Mouse (Mus musculus) kidney, postnatal 36 days (tissue): ENCODE results near the gene Antxr2.

Source experiments
- DNase-seq, 2 experiments: peaks; one replicate each; pipeline ENCODE4 v3.0.0; 2021 to 2022; ENCODE audit warnings: mixed read lengths in 2 of 2

Gene Antxr2

DNA sequence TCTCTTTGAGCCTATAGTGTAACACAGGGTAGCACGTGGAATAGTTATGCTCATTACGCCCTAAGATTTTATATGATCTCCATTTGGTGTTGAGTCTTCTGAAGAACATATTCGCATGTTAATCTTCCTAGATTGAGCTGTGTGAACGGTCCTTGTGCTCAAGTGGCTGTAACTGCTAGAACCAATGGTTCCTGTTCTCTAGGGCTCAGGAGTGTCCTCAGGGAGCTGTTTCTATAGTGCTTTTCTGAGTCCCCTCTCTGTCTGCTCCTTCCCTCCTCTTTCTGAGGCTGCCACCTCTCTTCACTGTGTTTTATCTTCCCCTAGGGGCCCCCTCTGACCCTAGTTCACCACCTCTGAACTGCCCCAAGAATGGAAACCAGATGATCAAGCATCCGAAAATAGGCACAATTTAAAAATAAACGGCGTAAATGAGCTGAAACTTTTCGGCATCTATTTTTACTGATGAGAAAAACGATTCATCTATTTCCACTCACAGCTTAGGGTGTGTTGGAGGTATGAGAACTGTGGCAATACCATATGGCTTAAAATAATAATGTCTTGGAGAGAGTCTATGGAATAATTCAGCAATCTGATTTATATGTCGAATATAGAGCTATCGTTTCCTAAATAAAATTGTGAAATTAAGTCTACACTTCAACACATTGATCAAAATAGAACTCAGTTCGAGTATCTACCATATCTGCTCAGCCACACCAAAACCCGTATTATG, 124.1 kb downstream of the Antxr2 start:
- DNase-seq = no peak

DNA sequence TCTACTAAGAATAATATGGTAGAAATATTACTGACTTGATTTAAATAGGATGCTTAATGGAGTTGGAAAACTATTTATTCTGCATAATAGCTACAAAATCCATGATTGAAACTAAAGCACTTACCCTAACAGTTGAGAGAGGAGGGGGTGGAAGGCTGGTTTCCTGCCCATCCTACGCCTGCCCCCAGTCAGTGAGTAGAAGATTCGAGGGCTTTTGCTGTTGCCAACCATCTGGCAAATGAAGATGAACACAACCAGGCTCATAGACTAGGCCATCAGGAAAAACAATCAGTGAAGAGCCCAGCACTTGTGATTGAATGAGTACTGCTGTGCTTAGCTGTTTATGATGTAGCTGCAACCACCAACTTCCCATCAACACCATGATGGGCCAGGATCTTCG, 125.0 kb downstream of the Antxr2 start:
- DNase-seq = no peak

DNA sequence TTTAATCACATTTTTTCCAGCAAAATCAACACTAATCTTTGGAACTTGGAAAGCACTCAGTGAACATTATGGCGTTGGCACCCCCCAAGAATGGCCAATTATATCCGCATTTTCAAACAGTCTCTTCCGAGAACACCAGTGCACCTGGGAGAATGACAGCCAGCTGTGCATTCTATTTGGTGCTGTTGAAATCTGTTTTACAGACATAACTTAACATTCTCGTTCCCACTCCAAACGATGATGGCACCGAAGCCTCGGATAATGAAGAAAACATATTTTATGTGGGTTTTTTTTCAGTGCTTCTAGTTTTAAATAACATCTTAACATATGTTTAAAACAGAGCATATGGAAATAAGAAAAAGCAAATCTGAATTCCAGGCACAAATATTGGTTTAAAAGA, 129.7 kb downstream of the Antxr2 start:
- DNase-seq = no peak

DNA sequence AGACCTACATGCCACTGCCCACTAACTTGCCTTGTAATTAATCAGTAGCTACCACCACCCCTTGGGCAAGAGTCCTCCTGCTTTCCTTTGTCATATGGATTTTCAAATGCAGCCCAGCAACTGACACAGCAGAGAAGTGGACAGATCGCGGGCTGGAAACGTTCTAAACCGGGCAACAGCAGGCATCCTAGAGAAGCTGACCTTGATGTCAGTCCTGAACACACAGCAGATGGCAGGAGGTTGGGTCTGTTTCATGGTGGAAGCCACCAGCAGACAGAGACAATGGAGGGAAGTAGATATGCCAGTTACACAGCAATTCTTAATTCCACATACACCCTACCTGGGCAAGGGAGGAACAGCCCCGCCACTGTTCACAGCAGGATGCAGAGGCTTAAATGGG, 131.5 kb downstream of the Antxr2 start:
- DNase-seq = no peak

DNA sequence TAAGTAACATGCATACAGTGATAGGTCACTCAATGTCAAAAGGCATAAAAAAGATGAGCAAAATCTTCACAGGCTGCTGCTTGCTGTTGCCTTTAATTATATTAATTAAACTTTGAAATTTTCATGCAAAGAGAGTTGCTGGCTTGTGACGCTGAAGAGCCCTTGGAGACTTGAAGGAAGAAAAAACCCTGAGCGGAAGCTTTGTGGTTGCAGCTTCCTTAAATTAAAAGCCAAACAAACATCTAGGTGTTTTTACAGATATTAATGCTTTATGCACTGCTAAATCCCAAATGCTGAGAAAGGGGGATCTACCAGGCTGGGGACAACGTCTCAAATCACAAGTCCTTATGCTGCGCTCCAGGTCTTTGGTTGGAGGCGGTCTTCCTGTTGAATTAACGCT, 145.4 kb downstream of the Antxr2 start:
- no peak for DNase-seq

DNA sequence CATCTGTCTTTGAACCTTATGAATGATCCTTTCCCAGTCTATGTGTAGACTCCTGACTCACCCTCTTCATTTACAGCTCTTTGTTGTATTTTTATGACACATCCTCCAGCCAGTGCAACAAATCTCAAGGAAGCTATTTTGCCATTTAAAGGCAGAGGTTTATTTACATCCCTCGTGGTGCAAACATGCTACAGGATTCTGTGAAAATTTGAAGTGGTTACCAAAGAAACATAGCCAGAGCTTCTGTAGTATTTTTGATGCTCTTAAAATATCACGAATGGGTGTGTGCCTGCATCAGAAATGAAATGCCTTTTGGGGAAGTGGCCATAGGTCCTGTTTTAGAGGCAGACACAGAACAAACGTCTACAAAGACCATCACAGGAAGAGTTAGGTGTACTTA, 146.7 kb downstream of the Antxr2 start:
- DNase-seq = no peak

DNA sequence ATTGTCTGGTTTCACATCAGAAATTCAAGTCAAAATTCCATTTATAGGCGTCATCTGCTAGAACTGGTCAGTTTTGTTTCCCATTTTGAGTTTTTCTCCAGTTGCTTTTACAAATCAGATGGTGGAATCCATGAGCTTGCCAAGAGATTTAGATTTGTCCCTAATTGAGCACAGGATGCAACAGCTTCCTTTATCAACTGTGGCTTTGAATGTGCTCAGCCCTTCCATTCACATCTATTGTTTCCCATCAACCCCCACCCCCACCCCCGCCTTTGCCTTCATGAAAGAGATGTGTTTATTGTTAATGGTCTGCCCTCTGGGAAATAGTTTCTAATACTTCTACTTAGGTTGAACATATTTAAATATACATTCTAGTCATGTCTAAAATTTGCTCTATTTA, 149.4 kb downstream of the Antxr2 start:
- no peak for DNase-seq

DNA sequence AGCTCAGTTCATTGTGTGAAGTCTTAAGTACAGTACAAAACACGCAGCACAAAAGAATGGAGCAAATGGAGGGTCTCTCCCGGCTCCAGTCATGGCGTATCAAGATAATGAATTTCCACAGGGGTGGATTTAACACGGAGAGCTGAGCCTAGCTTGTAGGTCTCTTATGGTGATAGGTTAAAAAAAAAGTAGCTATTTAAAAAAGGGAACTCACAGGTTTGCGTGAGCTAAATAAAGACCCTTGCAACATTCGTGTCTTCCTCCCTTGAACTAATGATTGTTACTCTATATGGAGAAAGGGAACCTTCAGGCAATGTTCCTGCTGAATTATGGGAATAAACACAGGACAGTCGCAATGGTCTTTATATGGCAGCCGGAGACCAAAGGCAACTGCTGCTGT, 150.7 kb downstream of the Antxr2 start:
- DNase-seq = no peak

DNA sequence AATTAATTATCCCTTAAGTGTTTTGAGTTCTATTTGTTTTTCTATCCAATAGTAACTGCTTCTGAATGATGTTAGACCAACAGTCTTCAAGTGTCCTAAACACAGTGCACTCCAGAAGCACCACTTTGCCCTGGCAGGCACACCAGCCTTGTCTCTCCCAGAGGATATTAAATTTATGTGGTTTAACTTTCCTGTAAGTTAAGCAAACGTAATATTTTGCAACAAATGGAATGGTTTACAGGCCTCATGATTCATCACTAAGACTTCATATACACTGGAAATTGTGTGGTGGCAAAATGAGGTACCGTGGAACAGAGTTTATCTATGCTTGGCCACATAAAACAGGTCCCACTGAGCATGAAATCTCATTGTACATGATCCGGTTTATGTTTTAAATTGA, 152.0 kb downstream of the Antxr2 start:
- DNase-seq = no peak

DNA sequence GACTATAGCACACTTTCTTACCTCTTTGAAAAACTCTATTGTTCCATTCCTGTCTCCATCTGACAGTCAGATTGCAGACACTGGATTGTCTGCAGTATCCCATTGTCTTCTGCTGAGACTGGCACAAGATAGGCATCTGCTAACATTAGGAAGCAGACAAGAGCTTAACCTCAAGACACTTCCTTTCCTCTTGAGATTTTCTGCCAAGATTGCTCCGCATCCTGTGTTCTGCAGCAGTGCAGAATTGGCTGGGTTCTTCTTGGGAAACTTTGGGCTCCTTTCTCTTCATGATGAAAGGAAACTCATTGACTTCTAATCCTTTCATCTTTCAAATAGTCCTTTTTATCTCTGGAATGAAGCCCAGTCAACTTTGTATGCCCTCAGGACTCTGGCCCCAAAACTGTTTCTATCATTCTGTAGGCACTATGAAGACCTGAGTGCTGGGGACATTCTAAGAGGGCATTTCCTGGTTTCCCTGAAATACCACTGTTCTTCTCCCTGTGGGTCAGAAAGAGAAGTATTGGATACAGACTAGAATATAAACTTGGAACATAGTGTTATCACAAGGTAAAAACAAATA, 152.5 kb downstream of the Antxr2 start:
- DNase-seq = no peak

DNA sequence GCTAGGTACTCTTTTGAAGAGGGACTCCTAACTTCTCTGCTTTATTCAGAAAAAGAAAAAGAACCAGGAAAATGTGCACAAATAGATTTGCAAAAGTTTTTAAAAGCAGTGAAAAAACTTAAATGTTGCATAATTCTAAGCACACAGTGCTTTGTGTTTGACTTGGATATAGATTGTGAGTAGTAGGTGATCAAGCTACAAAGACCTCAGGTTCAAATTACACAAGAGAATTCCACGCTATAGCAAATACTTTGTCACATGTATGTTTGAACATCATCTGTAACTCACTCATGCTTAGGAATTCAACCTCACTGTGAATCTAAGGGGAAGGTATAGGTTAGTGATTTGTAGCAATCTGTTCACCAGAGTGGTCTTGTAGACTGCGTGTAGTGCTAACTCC, 153.9 kb downstream of the Antxr2 start:
- no peak for DNase-seq

DNA sequence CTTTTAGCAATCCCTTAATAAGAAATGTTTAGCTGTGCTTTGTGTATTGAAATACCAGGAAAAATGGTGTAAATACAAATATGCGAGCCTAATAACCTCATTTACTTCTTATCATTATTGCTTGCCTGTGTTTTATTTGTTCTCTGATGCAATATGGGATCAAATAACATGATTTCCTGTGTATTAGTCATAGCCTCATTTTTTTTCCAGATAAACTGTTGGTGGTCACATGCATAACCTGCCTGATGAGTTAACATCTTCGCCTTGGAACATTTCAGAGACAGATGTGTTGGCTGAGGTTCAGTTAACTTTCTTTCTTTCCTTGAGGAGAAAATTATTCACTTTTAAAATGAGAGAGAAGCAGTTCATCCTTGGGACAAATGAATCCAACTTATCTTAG, 162.9 kb downstream of the Antxr2 start:
- DNase-seq = no peak

DNA sequence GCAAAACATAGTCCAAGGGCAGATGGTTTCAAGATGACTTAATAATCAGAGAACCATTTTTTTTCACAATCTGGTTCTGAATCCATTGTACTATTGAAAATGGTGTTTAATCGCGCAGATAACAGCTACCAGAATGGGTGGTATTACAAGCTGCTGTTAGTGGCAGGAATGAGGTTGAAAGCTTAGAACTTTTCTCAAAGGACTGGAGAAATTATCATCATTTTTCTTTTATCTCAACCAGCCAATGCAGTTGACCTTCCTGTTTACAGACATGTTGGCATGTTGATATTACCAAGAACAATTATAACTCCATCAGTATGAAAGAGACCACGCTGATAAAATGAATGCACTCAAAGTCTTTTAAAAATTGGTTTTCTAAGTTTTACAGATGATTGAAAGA, 163.9 kb downstream of the Antxr2 start:
- no peak for DNase-seq

DNA sequence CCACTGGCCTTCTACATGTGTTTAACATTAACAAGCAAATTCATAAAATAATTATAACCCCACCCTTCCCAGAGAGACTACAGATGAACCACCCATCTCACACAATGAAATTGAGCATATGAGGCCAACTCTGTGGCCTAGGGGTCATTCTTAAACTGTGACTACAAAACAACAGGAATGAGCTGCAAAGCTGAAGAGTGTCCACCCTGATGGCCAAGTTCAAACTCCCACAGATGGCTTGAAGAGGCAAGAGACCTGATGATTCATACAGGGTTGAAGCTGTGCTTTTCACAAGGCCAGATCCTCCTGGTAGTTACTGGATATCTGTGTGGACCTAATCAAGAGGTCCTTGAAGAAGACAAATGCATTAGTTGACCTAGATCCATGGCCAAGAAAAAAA, 173.7 kb downstream of the Antxr2 start:
- DNase-seq = no peak

DNA sequence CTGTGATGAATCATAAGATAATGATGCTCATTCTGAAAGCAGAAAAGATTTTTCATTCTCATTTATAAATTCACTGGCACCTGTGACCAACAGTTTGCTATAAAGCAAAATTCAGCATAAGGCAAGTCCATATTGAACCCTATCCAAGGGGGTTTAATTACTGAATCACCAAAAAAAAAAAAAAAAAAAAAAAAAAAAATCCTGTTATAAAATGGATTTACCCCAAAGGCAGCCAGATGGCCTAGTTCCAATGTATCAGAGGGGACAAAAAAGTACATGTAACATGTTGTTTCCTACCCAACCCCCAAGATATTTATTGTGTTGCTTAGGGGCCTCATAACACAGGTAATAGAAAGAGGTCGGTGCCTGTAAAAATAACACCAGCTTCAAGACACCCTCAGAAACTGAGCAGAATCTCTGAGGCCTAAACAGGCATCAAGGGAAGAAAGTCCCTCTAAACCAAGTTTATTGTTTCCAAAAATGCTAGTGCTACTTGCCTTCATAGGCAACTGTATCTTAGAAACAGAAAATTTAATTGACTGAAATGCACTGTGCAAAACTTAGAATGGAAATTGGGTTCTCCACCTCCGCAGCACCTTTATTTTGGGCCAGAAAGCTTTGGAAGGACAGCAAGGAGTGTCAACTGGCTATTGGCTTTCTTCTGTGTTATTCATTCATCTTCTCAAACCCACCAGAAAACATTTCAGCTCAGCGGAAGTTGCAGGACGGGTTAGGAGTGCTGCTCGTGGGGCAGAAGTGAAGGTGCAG, 178.7 kb downstream of the Antxr2 start:
- no peak for DNase-seq

DNA sequence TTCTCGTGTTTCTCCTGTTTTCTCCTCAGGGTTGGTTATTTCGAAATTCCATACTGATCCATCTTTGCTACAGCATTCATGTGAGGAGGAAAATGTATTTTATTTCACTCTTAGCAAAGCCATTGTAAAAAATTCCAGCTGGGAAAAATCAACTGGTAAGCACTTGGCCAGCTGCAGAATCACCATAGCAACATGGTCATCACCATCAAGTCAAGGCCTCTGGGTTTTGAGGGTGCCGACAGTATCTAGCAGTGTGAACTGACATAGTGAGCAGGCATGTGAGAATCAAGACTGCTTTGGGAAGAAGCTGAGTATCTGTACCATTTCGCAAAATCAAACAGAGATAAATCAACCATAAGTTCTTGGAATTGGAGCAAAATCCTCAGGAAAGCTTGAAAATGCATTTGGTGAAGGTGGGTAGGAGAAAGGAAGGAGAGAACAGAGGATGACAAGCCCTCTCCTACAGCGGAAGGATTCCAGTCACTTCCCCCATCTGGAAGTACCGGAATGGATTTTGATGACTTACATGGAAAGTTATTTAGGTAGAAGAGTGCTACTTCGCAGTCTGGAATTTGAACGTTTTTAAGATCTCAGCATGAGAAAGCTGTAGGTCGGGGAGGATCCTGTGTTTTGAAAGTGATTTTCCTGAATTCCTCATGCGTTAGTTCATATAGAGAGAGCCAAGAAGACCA, 183.5 kb downstream of the Antxr2 start:
- DNase-seq = no peak

DNA sequence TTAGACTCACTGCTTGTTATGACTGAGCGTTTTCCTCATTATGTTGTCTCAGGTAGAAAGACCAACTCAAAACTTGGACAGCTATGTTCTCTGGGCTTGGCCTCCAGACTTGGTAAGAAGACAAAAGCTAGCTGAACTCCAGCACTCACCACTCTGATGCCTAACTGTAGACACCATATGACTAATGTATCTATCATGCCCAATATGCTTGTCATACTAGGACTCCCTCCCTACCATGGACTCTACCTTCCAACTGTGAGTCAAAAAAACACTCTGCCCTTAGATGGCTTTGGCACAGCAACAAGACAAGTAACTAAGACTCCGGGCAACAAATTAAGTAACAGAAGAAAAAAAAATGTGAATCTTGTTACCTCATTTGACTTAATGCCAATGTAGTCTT, 184.3 kb downstream of the Antxr2 start:
- DNase-seq = no peak

DNA sequence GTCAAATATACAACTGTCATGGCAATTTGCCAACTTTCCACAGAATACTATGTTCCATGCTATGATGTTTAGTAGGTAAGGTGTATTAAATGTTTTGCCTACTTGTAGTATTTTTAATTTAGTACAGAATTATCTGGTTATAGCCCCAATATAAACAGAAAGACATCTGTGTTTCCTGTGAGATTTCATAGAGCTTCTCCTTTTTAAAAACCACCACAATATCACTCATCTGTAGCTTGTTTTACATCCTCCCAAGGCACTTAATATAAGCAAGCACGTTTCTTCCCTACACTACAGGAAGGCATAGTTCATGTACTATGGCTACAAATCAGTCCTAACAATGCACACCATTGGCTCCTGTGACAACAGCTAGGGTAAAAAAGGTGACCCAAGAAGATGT, 188.8 kb downstream of the Antxr2 start:
- no peak for DNase-seq

DNA sequence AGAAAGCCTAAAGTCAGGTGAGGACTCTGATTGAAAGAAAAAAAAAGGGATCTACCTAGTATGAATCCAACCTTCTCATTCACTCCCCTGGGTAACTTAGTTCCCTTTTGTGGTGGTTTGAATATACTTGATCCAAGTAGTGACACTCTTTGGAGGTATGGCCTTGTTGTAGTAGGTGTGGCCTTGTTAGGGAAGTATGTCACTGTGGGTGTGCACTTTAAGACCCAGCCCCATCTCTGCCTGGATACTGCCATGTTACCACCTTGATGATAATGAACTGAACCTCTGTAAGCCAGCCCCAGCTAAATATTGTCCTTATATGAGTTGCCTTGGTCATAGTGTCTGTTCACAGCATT, 190.9 kb downstream of the Antxr2 start:
- DNase-seq = no peak

DNA sequence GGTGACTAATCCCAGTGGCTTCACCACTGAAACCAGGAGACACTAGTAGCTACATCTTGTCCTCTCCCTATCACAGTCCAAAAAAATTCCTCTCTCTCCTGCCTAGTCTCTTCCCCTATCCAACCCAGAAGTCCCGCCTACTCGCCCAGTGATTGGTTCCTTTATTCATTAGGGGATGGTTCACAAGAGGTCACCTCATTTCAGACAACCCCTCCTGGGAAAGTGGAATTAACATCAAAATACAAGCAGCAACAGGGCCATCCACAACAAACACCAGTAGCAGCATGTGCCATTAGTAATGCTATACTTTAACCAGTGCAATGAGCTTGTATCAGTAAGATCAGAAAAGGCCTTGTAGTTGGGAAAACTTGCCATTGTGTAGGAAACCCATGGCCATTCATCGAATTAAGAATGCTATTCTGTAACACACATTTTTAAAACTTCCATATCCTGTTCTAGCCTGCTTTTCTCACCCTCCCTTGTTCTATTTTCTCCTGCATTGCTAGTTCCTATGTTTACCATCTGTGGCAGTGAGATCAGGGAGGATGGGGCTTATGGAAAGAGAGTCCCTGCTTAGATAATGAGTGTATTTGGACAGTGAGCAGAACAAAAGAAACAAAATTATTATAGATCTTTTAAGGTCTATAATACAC, 191.4 kb downstream of the Antxr2 start:
- no peak for DNase-seq

DNA sequence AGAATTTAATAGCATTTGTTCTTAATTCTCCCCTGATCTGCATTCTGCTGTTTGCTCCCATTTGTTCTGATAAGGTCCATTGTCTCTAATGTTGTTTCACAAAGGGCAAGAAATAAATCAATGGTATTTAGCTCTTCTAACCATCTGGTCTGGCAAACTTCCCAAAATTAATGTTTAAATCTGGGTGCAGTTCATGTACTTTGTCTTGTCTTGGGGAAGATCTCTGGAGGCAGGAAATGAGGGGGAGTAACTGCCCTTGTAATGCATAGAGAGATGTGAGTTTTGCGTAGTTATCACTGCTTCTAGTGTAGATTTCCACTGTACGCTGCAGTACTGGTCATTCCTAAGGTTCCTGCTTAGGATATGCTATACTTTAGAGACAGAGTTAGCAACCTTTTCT, 193.5 kb downstream of the Antxr2 start:
- no peak for DNase-seq

DNA sequence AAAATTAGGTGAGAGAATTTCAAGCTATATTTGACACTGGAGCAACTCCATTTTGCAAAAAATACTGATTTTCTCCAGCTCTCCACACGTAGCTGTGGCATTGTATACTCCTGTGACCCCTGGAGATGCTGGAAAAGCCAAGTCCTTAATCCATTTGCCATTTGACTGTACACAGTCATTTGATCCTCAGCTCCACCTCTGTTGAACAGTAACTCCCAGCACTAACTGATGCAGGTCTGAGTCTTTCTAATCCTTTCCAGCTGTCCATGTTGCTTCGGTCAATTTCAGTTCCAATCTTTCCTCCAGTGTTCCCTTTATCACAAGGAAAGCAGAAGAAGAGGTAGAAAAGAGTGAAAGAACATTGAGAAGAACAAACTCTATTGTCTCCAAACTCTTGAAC, 195.4 kb downstream of the Antxr2 start:
- no peak for DNase-seq

DNA sequence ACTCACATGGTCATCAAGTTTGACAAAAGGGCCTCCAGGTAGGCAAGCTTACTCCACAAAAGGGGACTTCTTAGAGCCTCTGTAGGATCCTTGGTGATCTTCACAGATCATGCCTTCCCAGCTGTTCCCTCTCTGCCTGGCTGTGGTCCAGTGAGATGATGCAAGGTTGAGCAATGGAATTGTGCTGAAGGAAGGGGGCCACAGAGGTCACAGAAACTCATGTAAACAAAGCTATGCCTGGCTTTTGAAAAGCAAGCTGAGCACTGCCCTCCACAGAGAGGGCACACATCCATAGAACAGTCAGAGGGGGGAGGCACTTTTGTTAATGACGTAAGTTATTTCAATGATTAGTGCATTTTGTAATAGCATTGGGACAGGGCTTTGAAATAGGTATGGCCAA, 196.1 kb downstream of the Antxr2 start:
- DNase-seq = peak; percentile 18 to 19
